Mouse (Mus musculus) kidney, postnatal 14 days (tissue): ENCODE results near the gene Dph3.

Experiments used
- DNase-seq: peaks from one replicate; pipeline ENCODE4 v3.0.0; 2022; ENCODE audit warnings: mixed read lengths

Dph3 gene

DNA sequence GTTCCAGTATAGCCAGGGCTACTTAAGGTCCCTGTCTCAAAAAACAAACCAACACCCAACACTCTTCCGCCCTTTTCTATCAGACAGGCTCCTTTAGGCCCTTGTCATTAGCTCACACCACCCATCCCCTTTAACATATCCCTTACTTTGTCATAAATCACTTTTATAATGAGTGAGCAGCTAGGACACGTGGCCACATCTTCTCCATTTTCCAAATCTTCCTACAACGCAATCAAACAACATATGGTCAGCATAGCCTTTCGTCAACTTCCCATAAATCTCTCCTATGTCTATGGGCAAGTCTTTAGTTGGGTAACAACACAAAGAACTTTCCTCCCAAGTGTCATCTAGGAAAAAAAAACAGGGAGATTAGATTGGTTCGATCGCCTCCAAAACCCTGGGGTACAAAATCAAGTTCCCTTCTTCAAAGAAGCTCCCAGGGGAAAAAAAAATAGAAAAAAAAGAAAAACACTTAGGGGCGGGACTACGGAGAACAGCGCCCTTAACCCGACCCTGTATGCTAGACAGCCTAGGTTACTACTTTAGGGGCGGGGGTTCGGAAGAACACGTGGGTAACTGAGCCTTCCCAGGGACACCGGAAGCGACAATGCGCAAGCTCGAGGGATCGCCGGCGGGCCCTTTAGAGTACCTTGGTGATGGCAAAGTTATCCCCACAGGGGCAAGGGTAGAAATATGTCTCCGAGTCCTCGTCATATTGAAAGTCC, 606 bp downstream of the Dph3 start, which contains the start of gene Oxnad1:
TSS of gene Oxnad1 (plus strand) at position 614 of the 725 bp plus-strand sequence.
- no peak for DNase-seq

DNA sequence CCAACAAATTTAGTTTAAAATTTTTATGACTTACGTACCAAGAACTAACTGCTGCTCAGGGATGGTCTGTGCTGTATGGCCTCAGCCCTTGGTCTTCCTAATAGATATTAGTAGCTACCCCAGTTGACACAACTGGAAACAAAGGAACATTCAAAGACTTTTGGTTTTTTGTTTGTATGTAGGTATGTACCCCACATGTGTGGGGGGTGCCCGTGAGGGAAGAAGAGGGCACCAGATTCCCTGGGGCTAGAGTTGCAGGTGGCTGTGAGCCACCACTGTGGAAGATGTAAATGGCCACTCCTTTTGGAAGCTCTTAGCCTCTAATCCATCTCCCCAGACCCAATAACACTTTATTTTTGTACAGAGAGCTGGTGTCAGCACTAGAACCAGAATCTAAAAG, 2.1 kb downstream of the Dph3 start:
- DNase-seq = no peak

DNA sequence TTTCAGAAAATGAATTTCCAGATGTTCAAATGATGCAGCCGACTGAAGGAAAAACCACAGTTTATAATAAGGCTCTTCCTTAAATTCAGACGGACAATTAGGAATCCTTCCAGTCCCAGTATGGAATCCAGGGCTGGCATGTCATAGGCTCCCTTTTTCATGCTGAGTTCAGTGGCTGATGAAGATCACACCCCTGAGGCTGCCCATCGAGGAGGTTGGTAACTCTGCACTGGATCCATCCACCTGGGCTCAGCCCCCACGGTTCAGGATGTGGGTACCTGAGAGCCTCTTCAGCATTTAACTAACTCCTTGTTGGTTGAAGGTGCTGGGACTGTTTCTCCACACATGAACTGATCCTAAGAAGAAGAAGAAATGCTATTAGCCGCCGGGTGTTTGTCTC, 2.6 kb downstream of the Dph3 start:
- DNase-seq = no peak

DNA sequence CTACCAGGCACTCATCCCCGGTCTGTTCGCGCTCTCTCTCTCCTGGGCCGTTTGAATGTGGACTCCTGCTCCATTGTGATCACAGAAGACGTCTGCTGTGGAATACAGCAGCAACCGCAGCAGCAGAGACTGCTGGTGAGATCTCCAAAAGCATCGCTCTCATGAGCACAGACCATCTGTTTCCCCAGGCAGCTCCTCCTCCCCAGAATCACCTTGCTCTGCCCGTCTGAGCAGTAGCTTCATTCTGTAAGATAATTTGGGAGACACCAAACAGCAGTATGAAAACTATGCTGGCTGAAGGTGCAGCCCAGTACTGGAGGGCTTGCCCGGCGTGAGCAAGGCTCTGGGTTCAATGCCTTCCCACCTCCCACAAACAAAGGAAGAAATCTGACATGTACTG, 4.5 kb downstream of the Dph3 start:
- DNase-seq = no peak

DNA sequence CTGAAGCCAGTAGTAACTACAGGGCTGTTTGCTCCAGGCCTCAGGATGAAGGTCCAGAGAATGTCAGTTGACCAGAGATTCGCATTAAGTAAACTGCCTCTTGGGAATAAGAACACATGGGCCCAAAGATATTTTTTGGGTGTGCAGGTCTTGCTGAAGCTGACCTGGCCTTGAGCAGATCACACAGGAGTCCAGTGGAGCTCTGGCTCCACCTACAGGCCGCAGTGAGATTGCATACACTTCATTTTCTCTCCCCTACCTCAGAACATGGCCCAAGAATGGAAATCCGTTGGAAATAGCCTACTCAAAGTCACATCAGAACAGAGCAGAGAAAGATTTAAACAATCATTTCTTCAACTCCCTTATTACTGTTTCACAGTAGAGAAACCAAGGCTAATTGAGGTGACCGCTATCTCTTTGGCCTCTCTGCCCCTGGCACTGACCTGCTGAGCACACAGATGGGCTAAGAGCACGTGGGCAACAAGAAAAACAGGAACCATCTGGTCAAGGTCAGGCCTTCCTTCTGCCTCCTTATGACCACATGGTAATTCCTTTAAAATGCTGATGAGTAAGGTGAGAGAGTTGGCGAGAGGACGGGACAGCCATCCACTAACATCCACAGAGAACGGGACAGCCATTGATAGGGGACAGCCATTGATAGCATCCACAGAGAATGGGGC, 8.5 kb downstream of the Dph3 start:
- DNase-seq = peak; percentile 74

DNA sequence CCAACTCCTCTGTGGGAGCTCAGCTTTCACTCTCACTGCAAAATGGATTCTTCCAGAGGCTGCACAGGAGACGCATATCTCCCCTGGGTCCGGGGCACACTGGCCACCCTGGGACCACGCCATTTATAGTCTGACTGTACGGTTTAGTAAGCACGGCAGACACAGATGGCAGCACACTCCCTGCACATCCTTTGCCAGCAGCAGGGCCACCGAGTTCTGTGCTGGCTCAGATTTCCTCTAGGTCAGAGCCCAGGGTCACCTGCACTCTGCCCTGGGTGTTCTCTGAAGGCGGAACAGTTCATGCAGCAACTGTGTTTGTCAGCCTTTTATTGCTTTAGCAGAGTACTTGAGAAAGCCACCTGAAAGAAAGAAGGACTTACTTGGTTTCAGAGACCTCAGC, 11.6 kb downstream of the Dph3 start:
- DNase-seq = no peak

DNA sequence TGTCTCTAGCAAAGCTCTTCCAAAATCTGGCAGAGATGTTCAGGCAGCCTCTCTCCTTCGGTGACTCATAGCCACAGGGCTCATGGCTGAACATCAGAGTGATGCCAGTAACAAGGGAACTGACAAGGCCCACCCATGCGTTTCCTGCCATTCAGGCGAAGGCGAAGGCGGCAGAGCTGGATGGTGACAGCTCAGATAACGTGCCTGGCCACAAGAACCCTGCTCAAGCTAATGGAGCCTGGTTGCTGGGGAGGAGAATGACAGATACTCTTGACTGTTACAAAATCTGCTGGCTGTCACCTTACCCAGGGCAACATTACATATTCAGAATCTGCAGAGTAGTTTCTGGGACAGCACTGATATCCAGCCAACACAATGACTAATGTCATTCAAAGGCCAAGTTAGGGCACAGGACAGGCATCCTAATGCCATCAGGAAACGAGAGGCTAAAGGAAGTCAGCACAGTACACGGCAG, 12.3 kb downstream of the Dph3 start:
- peak; percentile 33 for DNase-seq

DNA sequence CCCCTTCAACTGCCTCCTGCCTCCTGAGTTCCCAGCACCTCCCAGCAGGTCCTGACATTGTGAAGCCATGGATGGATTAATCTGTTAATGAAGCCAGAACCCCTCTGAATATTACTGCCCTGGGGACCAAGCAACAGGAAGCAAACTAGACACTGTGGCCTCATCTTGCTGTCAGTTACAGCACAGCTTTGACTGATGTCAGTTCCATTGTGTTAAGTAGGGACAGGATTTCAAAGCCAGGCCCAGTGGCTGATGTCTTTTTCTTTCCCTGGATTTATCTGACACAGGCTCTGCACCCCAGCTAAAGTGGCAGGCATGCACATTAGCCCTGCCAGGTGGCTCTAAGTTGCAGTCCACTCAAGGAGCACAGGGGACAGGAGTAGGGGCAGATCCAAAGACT, 12.7 kb downstream of the Dph3 start:
- no peak for DNase-seq

DNA sequence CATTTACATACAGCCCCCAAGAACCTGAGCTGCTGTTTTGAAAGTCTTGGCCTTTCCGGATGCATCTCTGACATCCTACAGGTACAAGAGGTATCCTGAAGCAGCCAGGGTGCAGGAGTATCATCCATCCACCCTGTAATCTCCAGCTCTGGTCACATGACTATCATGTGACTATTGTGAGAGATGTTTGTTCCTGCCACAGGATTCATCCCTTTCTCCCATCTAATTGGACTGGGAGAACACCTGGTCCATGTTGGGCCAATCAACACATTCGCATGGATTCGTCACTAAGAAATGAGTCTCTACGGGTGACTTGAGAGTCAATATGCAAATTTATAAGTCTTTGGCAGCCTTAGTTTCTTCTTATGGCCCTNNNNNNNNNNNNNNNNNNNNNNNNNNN, 24.1 kb downstream of the Dph3 start:
- DNase-seq = no peak

DNA sequence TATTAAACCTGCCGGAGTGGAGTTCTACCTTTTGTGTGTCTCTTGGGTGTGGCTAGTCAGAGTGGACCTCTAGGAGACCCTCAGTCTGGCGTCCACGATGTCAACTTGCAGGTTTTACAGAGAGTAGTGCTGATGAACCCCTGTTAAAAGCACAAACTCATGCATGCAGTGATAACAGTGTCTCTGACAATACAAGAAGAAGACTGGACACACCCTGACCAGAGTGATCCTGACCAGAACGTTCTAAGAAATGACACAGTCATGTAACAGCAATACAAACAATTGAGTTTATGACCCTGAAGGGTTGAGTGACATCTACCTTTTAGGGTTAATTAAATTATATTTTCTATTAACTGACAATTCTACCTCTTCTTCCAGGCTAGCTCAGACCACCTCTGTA, 27.9 kb downstream of the Dph3 start:
- no peak for DNase-seq

DNA sequence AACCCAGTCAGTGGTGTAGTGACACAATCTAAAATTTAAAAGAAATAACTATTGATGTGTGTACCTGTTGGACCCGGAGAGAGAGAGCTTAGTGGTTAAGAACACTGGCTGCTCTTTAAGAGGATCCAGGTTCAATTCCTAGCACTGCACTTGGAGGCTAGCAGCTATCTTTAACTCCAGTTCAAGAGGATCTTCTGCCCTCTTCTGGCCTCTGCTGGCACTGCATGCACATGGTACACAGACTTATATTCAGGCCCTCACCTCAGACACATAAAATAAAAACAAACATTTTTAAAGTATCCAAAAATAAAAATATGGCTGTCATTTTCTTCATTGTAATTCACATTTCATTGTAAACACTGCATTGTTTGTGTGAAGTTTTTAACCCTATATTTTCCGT, 28.9 kb downstream of the Dph3 start:
- no peak for DNase-seq

DNA sequence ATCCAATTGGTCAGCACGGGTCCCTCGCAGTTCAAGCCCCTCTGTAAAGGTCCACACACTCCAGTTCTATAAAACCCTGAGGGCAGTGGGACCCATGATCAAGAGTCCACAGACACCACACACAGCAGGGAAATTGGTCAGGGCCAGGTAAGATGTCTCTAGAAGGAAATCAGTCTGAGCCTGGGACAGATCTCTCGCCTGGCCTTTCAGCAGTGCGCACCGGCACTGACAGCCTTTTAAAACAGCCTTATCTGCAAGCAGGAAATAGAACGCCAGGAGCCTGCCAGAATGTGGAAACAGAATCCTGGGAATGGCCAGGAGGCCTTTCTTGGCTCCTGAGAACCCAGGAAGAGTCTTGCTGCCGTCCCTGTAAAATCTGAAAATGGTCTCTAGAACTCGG, 29.7 kb downstream of the Dph3 start:
- DNase-seq = no peak

DNA sequence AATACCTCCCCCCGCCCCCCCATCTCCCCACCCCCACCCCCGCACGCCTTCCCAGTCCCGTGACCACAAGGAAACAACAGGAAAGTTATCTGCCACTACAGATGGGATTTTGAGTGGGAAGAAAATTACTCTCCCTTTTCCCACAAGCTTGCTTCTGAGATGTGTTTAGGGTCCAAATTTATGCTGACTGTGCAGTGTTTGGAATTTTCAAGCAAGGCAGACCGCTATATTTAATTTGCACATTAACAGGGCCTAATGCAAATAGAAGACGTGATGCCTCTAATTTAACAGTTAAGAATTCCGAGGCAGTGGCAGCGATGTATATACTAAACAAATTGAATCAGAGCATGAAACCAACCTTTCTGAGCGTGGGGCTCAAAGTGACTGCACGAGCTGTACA, 30.7 kb downstream of the Dph3 start:
- no peak for DNase-seq

DNA sequence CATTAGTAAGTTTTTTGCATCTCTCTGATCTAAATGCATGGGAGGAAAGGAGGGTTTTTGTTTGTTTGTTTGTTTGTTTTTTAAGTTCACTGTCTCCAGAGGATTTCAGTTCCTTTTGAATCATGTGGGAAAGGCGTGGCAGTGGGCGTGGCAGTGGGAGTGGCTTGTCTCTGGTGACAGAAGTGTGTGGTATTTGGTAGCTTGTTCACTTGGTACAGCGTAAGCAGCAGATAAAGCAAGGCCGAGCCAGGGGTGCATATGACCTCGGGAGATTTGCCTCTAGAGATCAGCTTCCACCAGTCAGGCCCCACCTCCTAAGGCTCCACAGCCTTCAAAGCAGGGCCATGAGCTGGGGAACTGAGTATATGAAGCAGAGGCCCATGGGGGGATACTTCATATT, 31.6 kb downstream of the Dph3 start:
- no peak for DNase-seq

DNA sequence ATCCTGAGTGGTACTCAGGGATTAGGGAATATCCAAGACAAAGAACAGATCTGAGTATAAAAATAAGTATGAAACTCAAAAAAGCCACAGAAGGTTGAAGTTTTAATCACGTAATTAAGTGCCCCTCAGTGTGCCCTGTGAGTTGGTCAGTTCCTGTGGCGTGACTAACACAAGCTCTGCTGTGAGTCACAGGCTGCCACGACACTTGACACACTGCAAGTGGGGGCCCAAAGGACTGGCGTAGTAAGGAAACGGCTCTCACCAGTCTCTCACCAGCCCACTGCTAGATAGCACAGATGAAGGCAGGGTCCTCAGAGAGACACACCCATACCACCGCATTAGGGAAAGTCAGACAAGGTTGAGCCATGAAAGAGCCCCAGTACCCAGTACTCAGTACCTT, 35.4 kb downstream of the Dph3 start:
- no peak for DNase-seq

DNA sequence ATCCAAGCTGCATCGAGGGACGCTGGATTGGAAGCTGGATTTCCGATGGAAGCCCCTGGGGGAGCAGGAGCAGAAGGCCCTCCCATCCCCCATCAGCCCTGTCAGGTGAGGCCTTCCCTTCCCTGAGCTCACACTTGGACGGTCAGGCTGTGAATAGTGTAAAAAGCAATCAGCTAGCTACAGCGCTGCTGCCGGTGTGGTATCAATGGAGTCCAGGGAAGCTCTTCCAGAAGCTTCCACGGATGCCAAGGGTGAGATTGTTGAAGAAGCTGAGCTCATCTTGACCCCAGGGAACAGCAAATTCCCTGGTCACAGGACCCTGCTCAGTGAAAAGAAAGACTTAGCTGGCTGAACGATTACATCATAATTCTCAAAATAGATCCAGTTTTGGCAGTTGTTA, 39.2 kb downstream of the Dph3 start:
- DNase-seq = no peak

DNA sequence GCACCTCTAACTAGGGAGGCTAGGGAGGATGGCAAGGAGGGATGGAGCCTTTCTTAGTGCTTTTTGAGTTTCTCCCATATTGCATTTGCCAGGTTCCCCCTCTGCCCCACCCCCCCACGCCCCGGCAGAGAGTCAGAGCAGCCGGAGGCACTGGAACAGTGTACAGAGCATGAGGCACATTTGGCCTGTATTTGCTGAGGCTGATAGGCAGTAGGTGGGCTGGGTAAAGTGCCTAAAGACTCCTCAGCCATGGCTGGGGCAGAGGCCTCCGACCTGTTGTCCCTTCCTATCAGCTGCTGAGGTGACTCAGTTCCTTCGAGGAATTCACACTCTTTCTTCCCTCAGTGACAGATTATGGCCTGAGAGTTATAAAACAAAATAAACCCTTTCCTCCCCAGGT, 43.4 kb downstream of the Dph3 start:
- no peak for DNase-seq

DNA sequence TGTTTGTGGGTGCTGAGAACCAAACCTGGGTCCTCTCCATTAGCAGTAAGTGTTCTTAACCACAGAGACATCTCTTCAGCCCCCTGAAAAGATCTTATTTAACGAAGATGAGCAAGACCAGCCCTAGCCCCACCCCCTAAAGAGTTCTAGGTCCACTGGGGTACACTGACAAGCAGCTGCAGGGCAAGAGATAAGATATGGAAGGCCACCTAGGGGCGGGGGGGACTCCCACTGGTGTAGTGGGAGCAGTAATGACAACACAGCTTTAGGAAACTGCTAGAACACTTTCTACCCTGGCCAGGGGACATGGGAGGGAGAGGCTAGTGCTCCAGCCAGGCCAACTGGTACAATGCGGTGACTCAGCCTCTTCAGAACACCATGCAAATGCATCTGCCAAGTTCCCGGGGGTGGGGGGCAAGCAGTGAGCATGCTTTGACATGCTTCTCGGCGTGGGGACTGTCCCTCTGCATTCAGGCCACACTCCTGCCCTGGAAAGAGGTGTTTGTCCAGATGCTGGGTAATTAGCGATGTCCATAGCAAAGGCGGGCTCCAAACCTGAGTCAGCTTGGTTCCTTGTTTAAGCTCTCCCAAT, 47.8 kb downstream of the Dph3 start:
- DNase-seq = no peak

DNA sequence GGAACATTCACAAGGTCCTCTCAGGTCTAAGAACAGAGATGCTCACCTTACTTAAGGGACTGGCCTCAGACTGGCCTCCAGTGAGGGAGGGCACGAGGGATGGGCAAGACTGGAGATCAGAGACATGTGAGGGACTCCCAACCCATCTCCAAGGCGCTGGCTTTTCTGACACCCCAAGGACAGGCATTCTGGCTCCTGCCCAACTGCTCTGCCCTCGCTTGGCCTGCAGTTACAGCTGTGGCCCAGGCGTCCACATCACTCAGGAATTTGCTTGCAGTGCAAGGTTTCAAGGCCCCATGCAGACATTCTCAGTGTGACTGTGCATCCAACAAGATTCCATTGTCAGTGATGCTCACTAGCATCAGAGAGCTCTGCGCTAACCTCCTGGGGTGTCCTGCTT, 49.0 kb downstream of the Dph3 start:
- DNase-seq = no peak

DNA sequence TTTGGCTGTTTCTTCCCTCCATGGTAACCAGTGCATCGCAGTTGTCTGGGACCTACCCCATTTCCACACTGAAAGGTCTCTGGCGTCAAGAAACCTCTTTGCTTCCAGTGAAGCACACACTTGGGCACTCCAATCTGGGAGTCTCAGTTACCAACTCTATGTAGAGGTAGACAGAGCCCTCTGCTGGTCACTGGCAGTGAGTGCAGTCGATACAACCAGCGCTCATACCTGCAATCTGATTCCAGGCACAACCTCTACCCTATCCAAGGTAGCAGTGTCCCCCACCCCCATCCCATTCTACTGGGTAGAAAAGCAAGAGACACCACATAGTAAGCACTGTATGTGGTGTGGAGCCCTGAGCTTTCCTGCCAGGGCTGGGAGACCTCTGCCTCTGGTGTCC, 53.0 kb downstream of the Dph3 start:
- peak; percentile 74 for DNase-seq
